Mouse (Mus musculus): ENCODE measurements around the gene Btn2a2.

DNA sequence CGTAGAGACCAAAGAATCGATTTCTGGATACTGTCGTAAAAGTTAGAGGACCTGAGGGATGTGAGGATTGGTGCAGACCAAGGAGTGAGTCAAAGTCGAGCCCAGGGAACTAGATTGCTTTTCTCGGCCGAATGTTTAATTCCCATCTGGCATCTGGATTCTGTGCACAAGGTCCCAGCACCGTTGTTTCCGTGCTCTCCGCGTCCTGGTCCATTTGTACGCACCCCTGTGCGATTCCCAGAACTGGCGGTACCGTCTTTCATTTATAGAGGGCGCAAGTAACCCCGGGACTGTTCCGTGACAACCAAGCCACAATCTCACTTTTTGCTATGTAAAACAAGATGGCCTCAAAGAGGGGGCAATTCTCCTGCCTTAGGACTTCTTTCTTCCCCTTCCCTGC, 57.9 kb downstream of the Btn2a2 start:
- peak; percentile 43 for TF ChIP-seq POLR2A (IDR thresholded peaks at IDR 0.05; ENCODE audit: insufficient read length, low read depth)
- no peak for TF ChIP-seq MYOG (IDR thresholded peaks at IDR 0.05; ENCODE audit: control insufficient read depth in 1 of 3, insufficient read depth in 1 of 3, insufficient read length in 2 of 3, low read depth in 2 of 3)
- no peak for TF ChIP-seq MAX (IDR thresholded peaks at IDR 0.05; ENCODE audit: low read depth)
- no peak for TF ChIP-seq E2F4 (IDR thresholded peaks at IDR 0.05; ENCODE audit: insufficient read depth)
